Mouse (Mus musculus): ENCODE data around the gene Rccd1.

GRCm38 (mm10) chr7:80324043-80324815 lies at the start of gene Rccd1:
- no peak for TF ChIP-seq CTCF (IDR thresholded peaks at IDR 0.05)
- no peak for TF ChIP-seq EP300 (IDR thresholded peaks at IDR 0.05)

Measured in lung, postnatal 0 days (tissue).